Mouse (Mus musculus): ENCODE results near the gene Gm20517. TPM values are rescaled to one million over a fixed set of nuclear protein-coding genes. Genes with fewer than 3 reads are reported as not detected.

Gene Gm20517
- polyA plus RNA-seq, 1 experiment, result 1.3 TPM

DNA sequence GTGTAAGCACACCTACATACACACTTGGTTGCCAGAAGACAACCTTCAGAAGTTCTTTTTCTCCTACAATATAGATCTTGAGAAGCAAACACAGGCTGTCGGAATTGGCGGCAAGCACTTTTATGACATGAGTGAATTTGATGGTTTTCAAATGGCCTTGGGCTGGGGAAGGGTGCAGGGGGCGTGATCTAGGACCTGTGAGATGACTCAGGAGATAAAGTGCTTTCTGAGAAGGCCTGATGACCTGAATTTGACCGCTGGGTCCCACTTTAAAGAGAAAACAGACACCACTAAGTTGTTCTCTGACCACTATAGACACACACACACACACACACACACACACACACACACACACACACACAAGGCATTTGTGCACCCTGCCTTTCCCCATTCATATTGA, 30.4 kb upstream of the Gm20517 start:
- H3K79me2 ChIP-seq (ENCODE audit: control insufficient read depth, insufficient read depth), result no peaks in the 10 kb centered on the region
- H3K36me3 ChIP-seq (ENCODE audit: control insufficient read depth, insufficient read depth), result no peaks in the 10 kb centered on the region
- no peak for TF ChIP-seq FOSL1 (IDR thresholded peaks at IDR 0.05; ENCODE audit: insufficient read depth, low read length, poor library complexity, severe bottlenecking)
- TF ChIP-seq MYOG (IDR thresholded peaks at IDR 0.05; ENCODE audit: control insufficient read depth, extremely low read depth, insufficient read length), result no peak
- no peak for TF ChIP-seq MAX (IDR thresholded peaks at IDR 0.05)
- TF ChIP-seq CTCF (IDR thresholded peaks at IDR 0.05; ENCODE audit: control insufficient read depth, insufficient read depth, insufficient read length), result no peak
- no peak for TF ChIP-seq MYOD1 (IDR thresholded peaks at IDR 0.05; ENCODE audit: control insufficient read depth, insufficient read length, low read depth)
- TF ChIP-seq USF1 (IDR thresholded peaks at IDR 0.05; ENCODE audit: low read depth), result no peak
- no peak for TF ChIP-seq CEBPB (IDR thresholded peaks at IDR 0.05; ENCODE audit: low read depth)
- H3K4me3 ChIP-seq (ENCODE audit: insufficient read depth, poor library complexity, severe bottlenecking), result no peak overlapping the region
- H3K79me3 ChIP-seq (ENCODE audit: low read depth), result no peaks in the 10 kb centered on the region
- no peak overlapping the region for H3ac ChIP-seq (ENCODE audit: control insufficient read depth, insufficient read length, low read depth)
- H3K27me3 ChIP-seq (ENCODE audit: control insufficient read depth, insufficient read depth, insufficient read length), result peaks cover 3% of the 10 kb centered on the region

GRCm38 (mm10) chr17:47588517-47588916, 22.9 kb upstream of the Gm20517 start:
- Histone ChIP-seq H3ac (ENCODE audit: control insufficient read depth, insufficient read length, low read depth) (no peak overlapping the region), H3K27me3 (ENCODE audit: control insufficient read depth, insufficient read depth, insufficient read length) (no peaks in the 10 kb centered on the region), H3K79me3 (ENCODE audit: low read depth) (no peaks in the 10 kb centered on the region), H3K4me3 (ENCODE audit: insufficient read depth, poor library complexity, severe bottlenecking) (no peak overlapping the region), H3K36me3 (ENCODE audit: control insufficient read depth, insufficient read depth) (no peaks in the 10 kb centered on the region), H3K79me2 (ENCODE audit: control insufficient read depth, insufficient read depth) (peaks cover 2% of the 10 kb centered on the region)
- TF ChIP-seq CEBPB (IDR thresholded peaks at IDR 0.05; ENCODE audit: low read depth) (no peak), USF1 (IDR thresholded peaks at IDR 0.05; ENCODE audit: low read depth) (no peak), MYOG (IDR thresholded peaks at IDR 0.05; ENCODE audit: control insufficient read depth, extremely low read depth, insufficient read length) (no peak), CTCF (IDR thresholded peaks at IDR 0.05; ENCODE audit: control insufficient read depth, insufficient read depth, insufficient read length) (no peak), MAX (IDR thresholded peaks at IDR 0.05) (no peak), MYOD1 (IDR thresholded peaks at IDR 0.05; ENCODE audit: control insufficient read depth, insufficient read length, low read depth) (no peak), FOSL1 (IDR thresholded peaks at IDR 0.05; ENCODE audit: insufficient read depth, low read length, poor library complexity, severe bottlenecking) (no peak)

DNA sequence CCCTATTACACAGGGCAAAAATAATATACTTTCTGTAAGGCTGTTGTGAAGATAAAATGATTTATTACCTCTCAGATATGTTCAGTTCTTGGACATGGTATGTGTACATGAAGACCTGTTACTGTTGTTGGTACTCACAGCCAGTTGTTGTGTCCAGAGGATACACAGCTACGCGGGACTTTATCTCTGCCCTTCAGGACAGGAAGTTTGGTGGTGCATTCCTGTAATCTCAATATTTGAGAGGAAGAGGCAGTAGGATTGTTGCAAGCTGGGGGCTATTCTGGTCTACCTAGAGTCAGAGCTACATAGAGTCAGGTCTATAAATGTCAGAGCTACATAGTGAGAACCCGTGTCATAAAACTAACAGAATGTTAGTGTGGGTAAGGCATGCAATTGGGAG, 20.3 kb upstream of the Gm20517 start:
- H3K27me3 ChIP-seq (ENCODE audit: control insufficient read depth, insufficient read depth, insufficient read length), result no peaks in the 10 kb centered on the region
- no peak overlapping the region for H3K4me3 ChIP-seq (ENCODE audit: insufficient read depth, poor library complexity, severe bottlenecking)
- H3K79me2 ChIP-seq (ENCODE audit: control insufficient read depth, insufficient read depth), result peaks cover 19% of the 10 kb centered on the region
- H3K36me3 ChIP-seq (ENCODE audit: control insufficient read depth, insufficient read depth), result no peaks in the 10 kb centered on the region
- peaks cover 12% of the 10 kb centered on the region for H3K79me3 ChIP-seq (ENCODE audit: low read depth)
- no peak for TF ChIP-seq USF1 (IDR thresholded peaks at IDR 0.05; ENCODE audit: low read depth)
- TF ChIP-seq MYOG (IDR thresholded peaks at IDR 0.05; ENCODE audit: control insufficient read depth, extremely low read depth, insufficient read length), result no peak
- TF ChIP-seq FOSL1 (IDR thresholded peaks at IDR 0.05; ENCODE audit: insufficient read depth, low read length, poor library complexity, severe bottlenecking), result no peak
- no peak for TF ChIP-seq CTCF (IDR thresholded peaks at IDR 0.05; ENCODE audit: control insufficient read depth, insufficient read depth, insufficient read length)
- no peak for TF ChIP-seq MYOD1 (IDR thresholded peaks at IDR 0.05; ENCODE audit: control insufficient read depth, insufficient read length, low read depth)
- H3ac ChIP-seq (ENCODE audit: control insufficient read depth, insufficient read length, low read depth), result no peak overlapping the region

DNA sequence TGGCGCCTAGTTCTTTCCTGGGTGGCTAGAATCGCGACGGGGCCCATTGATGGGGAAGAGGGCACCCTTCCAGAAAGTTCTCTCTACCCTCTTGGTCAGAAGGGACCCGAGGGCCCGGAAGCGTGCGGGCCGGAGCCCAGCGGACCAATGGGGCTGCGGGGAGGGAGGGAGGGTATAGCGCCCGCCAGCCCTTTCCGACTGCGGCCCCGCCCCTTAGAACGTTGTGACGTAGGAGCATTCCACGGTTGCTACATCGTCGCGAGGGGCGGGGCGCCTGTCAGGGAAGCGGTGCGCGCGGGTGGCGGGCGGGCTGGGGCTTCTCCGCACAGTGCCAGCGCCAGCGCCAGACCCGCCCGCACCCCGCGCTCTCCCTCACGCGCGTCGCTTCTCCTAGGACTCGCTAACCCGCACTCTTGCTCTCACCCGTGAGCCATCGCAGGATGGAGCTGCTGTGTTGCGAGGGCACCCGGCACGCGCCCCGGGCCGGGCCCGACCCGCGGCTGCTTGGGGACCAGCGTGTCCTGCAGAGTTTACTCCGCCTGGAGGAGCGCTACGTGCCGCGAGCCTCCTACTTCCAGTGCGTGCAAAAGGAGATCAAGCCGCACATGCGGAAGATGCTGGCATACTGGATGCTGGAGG, 18.1 kb upstream of the Gm20517 start:
- peaks cover 34% of the 10 kb centered on the region for H3K79me2 ChIP-seq (ENCODE audit: control insufficient read depth, insufficient read depth)
- H3K4me3 ChIP-seq (ENCODE audit: insufficient read depth, poor library complexity, severe bottlenecking), result peak overlapping the region; percentile 84
- peaks cover 14% of the 10 kb centered on the region for H3K36me3 ChIP-seq (ENCODE audit: control insufficient read depth, insufficient read depth)
- H3K27me3 ChIP-seq (ENCODE audit: control insufficient read depth, insufficient read depth, insufficient read length), result no peaks in the 10 kb centered on the region
- H3K79me3 ChIP-seq (ENCODE audit: low read depth), result peaks cover 24% of the 10 kb centered on the region
- peak overlapping the region; percentile 85 for H3ac ChIP-seq (ENCODE audit: control insufficient read depth, insufficient read length, low read depth)
- peak; percentile 26 for TF ChIP-seq MAX (IDR thresholded peaks at IDR 0.05)
- no peak for TF ChIP-seq MYOG (IDR thresholded peaks at IDR 0.05; ENCODE audit: control insufficient read depth, extremely low read depth, insufficient read length)
- TF ChIP-seq CEBPB (IDR thresholded peaks at IDR 0.05; ENCODE audit: low read depth), result peak; percentile 34

DNA sequence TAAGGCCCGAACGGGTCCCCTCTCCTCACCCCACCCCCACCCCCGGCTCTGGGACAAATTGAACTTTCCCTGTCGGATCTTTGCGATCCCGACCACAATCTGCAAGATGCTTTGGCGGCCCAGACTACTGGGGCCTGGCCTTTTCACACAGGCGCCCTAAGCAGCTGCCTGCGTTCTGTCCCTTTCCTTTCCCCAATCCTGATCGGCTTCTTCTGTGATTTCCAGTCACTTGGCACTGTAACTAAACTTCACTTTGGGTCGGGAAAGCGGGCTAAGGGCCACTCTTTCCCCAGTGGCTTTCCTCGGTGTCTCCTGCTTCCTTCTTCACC, 17.6 kb upstream of the Gm20517 start:
- H3K4me3 ChIP-seq (ENCODE audit: insufficient read depth, poor library complexity, severe bottlenecking), result peak overlapping the region; percentile 84
- no peak for TF ChIP-seq CEBPB (IDR thresholded peaks at IDR 0.05; ENCODE audit: low read depth)
- no peak for TF ChIP-seq MYOG (IDR thresholded peaks at IDR 0.05; ENCODE audit: control insufficient read depth, extremely low read depth, insufficient read length)
- TF ChIP-seq USF1 (IDR thresholded peaks at IDR 0.05; ENCODE audit: low read depth), result no peak
- TF ChIP-seq CTCF (IDR thresholded peaks at IDR 0.05; ENCODE audit: control insufficient read depth, insufficient read depth, insufficient read length), result no peak
- TF ChIP-seq MYOD1 (IDR thresholded peaks at IDR 0.05; ENCODE audit: control insufficient read depth, insufficient read length, low read depth), result no peak
- no peak for TF ChIP-seq MAX (IDR thresholded peaks at IDR 0.05)
- TF ChIP-seq FOSL1 (IDR thresholded peaks at IDR 0.05; ENCODE audit: insufficient read depth, low read length, poor library complexity, severe bottlenecking), result no peak
- peaks cover 17% of the 10 kb centered on the region for H3K36me3 ChIP-seq (ENCODE audit: control insufficient read depth, insufficient read depth)

More for the DNA sequence above, 17.6 kb upstream of the Gm20517 start:
- H3K79me2 ChIP-seq (ENCODE audit: control insufficient read depth, insufficient read depth), result peaks cover 34% of the 10 kb centered on the region
- peak overlapping the region; percentile 85 for H3ac ChIP-seq (ENCODE audit: control insufficient read depth, insufficient read length, low read depth)
- no peaks in the 10 kb centered on the region for H3K27me3 ChIP-seq (ENCODE audit: control insufficient read depth, insufficient read depth, insufficient read length)
- peaks cover 24% of the 10 kb centered on the region for H3K79me3 ChIP-seq (ENCODE audit: low read depth)

Data from C2C12 (cell line).